In the genomic region with DNA sequence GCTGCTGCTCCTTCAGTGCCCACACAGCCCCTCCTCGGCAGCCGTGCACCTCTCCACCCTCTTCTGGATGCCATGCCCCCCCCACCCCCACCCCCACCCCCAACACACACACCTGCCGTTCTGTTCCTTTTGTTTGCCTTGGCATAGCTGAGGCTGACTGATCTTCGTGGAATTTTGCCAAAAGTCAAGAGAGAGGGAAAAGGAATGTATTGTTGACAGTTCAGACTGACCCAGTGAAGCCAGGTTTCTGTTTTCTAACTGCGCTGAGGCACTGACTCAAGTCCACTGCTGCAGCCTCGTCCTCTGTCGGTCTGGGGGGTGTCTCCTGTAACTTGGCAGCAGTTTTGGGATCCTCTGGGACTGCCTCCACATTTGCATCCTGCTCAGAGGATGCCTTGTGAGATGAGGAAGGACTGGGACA, we compare ENCODE assay signal across 10 mouse cellular contexts. TPM values are rescaled to one million over a fixed set of nuclear protein-coding genes. Genes with fewer than 3 reads are reported as not detected.
DNase-seq lines count a peak whose midpoint lies in the region; ATAC-seq and TF ChIP-seq lines count a peak whose summit lies in the region.
"Had no signal": no experiment of that assay in that cellular context is flagged by ENCODE, and none has a peak within 500 bp of the region (broad histone marks: within the 10 kb centered on the region; RNA-seq: fewer than 3 reads in every experiment).

No protein-coding gene starts in this region.

- DNase-seq in forebrain, embryonic 10.5 days (ENCODE audit: extremely low spot score, low spot score), result no peak
- no peak for DNase-seq in layer of hippocampus, adult 2 months (ENCODE audit: low spot score in 2 of 2)
- DNase-seq in layer of hippocampus, adult 8-10 months (ENCODE audit: low spot score in 2 of 2), result no peak
- DNase-seq in cerebellum, postnatal 10 days, result peak; percentile 40 to 56
- no peak for DNase-seq in adrenal gland, postnatal 36 days
- no peak for DNase-seq in left cerebral cortex, adult 11 months (ENCODE audit: low spot score)
- DNase-seq: layer of hippocampus, postnatal 36 days had no signal

- no peak for ATAC-seq in forebrain, embryonic 13.5 days
- no peak for ATAC-seq in midbrain, embryonic 15.5 days (replicated peaks)

- peaks cover 42% of the 10 kb centered on the region for H3K27me3 ChIP-seq in forebrain, embryonic 13.5 days
- H3K27me3 ChIP-seq in forebrain, embryonic 10.5 days (ENCODE audit: poor library complexity, severe bottlenecking), result peaks cover 51% of the 10 kb centered on the region
- H3K27me3 ChIP-seq in midbrain, embryonic 15.5 days (replicated peaks), result peaks cover 16% of the 10 kb centered on the region

- peaks cover 29% of the 10 kb centered on the region for H3K4me1 ChIP-seq in forebrain, embryonic 13.5 days
- H3K4me1 ChIP-seq in forebrain, embryonic 10.5 days, result peaks cover 25% of the 10 kb centered on the region
- peaks cover 27% of the 10 kb centered on the region for H3K4me1 ChIP-seq in midbrain, embryonic 15.5 days

- 0 out of 2 replicates have a peak overlapping the region, but pooled peaks have one; percentile 7 for H3K27ac ChIP-seq in forebrain, embryonic 13.5 days
- H3K27ac ChIP-seq in forebrain, embryonic 10.5 days, result no peak overlapping the region
- H3K27ac ChIP-seq in layer of hippocampus, adult 2 months, result peak overlapping the region; percentile 76
- peak overlapping the region; percentile 50 for H3K27ac ChIP-seq in midbrain, embryonic 15.5 days
- H3K27ac ChIP-seq: macrophage had no signal

- H3K4me3 ChIP-seq in forebrain, embryonic 13.5 days, result no peak overlapping the region
- H3K4me3 ChIP-seq in forebrain, embryonic 10.5 days, result no peak overlapping the region
- H3K4me3 ChIP-seq in layer of hippocampus, adult 2 months, result no peak overlapping the region
- no peak overlapping the region for H3K4me3 ChIP-seq in midbrain, embryonic 15.5 days

- H3K9ac ChIP-seq in forebrain, embryonic 13.5 days, result no peak overlapping the region
- H3K9ac ChIP-seq in midbrain, embryonic 15.5 days, result no peak overlapping the region

- no peaks in the 10 kb centered on the region for H3K9me3 ChIP-seq in forebrain, embryonic 13.5 days (replicated peaks)
- no peaks in the 10 kb centered on the region for H3K9me3 ChIP-seq in forebrain, embryonic 10.5 days
- no peaks in the 10 kb centered on the region for H3K9me3 ChIP-seq in midbrain, embryonic 15.5 days

- H3K4me2 ChIP-seq in forebrain, embryonic 13.5 days, result no peak overlapping the region
- H3K4me2 ChIP-seq in midbrain, embryonic 15.5 days, result no peak overlapping the region

- H3K36me3 ChIP-seq in forebrain, embryonic 13.5 days (ENCODE audit: poor library complexity, severe bottlenecking), result peaks cover 44% of the 10 kb centered on the region
- H3K36me3 ChIP-seq in forebrain, embryonic 10.5 days (replicated peaks), result peaks cover 51% of the 10 kb centered on the region
- H3K36me3 ChIP-seq in midbrain, embryonic 15.5 days (replicated peaks), result peaks cover 7% of the 10 kb centered on the region

- 49% methylated on average over 7 of the region's 7 CpGs for WGBS in forebrain, embryonic 13.5 days
- WGBS in forebrain, embryonic 10.5 days, result 68% methylated on average over 7 of the region's 7 CpGs
- 27% methylated on average over 7 of the region's 7 CpGs for WGBS in midbrain, embryonic 15.5 days

- no peak for TF ChIP-seq CTCF in layer of hippocampus, adult 2 months (conservative IDR thresholded peaks at IDR 0.05)

RNA-seq across cellular contexts. Expression of a gene that starts 19.3 kb away (rescaled TPM):
- polyA plus RNA-seq in forebrain, embryonic 13.5 days (2015; fragmentation: Nextera tagmentation; extraction: Ambion mirVana), result 1.5 and 1.7 TPM in 2 replicates
- polyA plus RNA-seq in forebrain, embryonic 10.5 days (2016; fragmentation: Nextera tagmentation; extraction: Ambion mirVana), result 0.10 and 0.23 TPM in 2 replicates
- total RNA-seq in layer of hippocampus, adult 2 months (2021), result 100 to 1,000 TPM; 820 to 844 TPM
- total RNA-seq in layer of hippocampus, adult 8-10 months (2022), result 100 to 1,000 TPM; 657 to 727 (median 692) TPM
- 6.3 and 6.6 TPM in 2 replicates for polyA plus RNA-seq in midbrain, embryonic 15.5 days (2015; fragmentation: Nextera tagmentation; extraction: Ambion mirVana)
- total RNA-seq in adrenal gland, postnatal 36 days (2021), result 1 to 10 TPM; 2.2 to 3.4 TPM

RNA-seq across cellular contexts. Expression of a gene that starts 24.3 kb away (rescaled TPM):
- 133 and 141 TPM in 2 replicates for polyA plus RNA-seq in forebrain, embryonic 13.5 days (2015; fragmentation: Nextera tagmentation; extraction: Ambion mirVana)
- 188 and 190 TPM in 2 replicates for polyA plus RNA-seq in forebrain, embryonic 10.5 days (2016; fragmentation: Nextera tagmentation; extraction: Ambion mirVana)
- 10 to 100 TPM; 57.2 to 62.1 TPM for total RNA-seq in layer of hippocampus, adult 2 months (2021)
- 10 to 100 TPM; 62.9 to 68.4 (median 66.1) TPM for total RNA-seq in layer of hippocampus, adult 8-10 months (2022)
- polyA plus RNA-seq in midbrain, embryonic 15.5 days (2015; fragmentation: Nextera tagmentation; extraction: Ambion mirVana), result 113 and 120 TPM in 2 replicates
- total RNA-seq in adrenal gland, postnatal 36 days (2021), result 100 to 1,000 TPM; 106 to 118 TPM

RNA-seq across cellular contexts. Expression of a gene that starts 26.5 kb away (rescaled TPM):
- polyA plus RNA-seq in forebrain, embryonic 13.5 days (2015; fragmentation: Nextera tagmentation; extraction: Ambion mirVana), result 94.8 and 101 TPM in 2 replicates
- 54.2 and 57.6 TPM in 2 replicates for polyA plus RNA-seq in forebrain, embryonic 10.5 days (2016; fragmentation: Nextera tagmentation; extraction: Ambion mirVana)
- 100 to 1,000 TPM; 100 to 102 TPM for total RNA-seq in layer of hippocampus, adult 2 months (2021)
- 100 to 1,000 TPM in 2 of 4 experiments, 10 to 100 TPM in 2; 98.1 to 120 (median 109) TPM for total RNA-seq in layer of hippocampus, adult 8-10 months (2022)
- polyA plus RNA-seq in midbrain, embryonic 15.5 days (2015; fragmentation: Nextera tagmentation; extraction: Ambion mirVana), result 130 and 135 TPM in 2 replicates
- total RNA-seq in adrenal gland, postnatal 36 days (2021), result 100 to 1,000 TPM; 120 to 138 TPM

RNA-seq across cellular contexts. Expression of a gene that starts 31.1 kb away (rescaled TPM):
- polyA plus RNA-seq in forebrain, embryonic 13.5 days (2015; fragmentation: Nextera tagmentation; extraction: Ambion mirVana), result 2,414 and 2,431 TPM in 2 replicates
- polyA plus RNA-seq in forebrain, embryonic 10.5 days (2016; fragmentation: Nextera tagmentation; extraction: Ambion mirVana), result 3,005 and 3,066 TPM in 2 replicates
- 10 to 100 TPM; 84.6 to 94.8 TPM for total RNA-seq in layer of hippocampus, adult 2 months (2021)
- total RNA-seq in layer of hippocampus, adult 8-10 months (2022), result 10 to 100 TPM; 84.1 to 95.2 (median 91.1) TPM
- polyA plus RNA-seq in midbrain, embryonic 15.5 days (2015; fragmentation: Nextera tagmentation; extraction: Ambion mirVana), result 793 and 910 TPM in 2 replicates
- 100 to 1,000 TPM; 213 to 225 TPM for total RNA-seq in adrenal gland, postnatal 36 days (2021)

RNA-seq across cellular contexts. Expression of a gene that starts 34.4 kb away (rescaled TPM):
- 4.0 and 4.5 TPM in 2 replicates for polyA plus RNA-seq in forebrain, embryonic 13.5 days (2015; fragmentation: Nextera tagmentation; extraction: Ambion mirVana)
- polyA plus RNA-seq in forebrain, embryonic 10.5 days (2016; fragmentation: Nextera tagmentation; extraction: Ambion mirVana), result 1.1 and 1.2 TPM in 2 replicates
- total RNA-seq in layer of hippocampus, adult 2 months (2021), result 10 to 100 TPM; 19.8 TPM
- total RNA-seq in layer of hippocampus, adult 8-10 months (2022), result 10 to 100 TPM; 14.8 to 21.9 (median 20.4) TPM
- polyA plus RNA-seq in midbrain, embryonic 15.5 days (2015; fragmentation: Nextera tagmentation; extraction: Ambion mirVana), result 8.4 and 8.9 TPM in 2 replicates
- total RNA-seq in adrenal gland, postnatal 36 days (2021), result 1 to 10 TPM; 9.3 to 9.7 TPM

Comparison
In these comparisons a context has a peak if more than half of its experiments do, and no peak if none do; other contexts are left out.
1. DNase-seq: peak in cerebellum, postnatal 10 days (2 of 2); none in forebrain, embryonic 10.5 days (single experiment), layer of hippocampus, adult 2 months (0 of 2), layer of hippocampus, adult 8-10 months (0 of 2), adrenal gland, postnatal 36 days (0 of 2) and left cerebral cortex, adult 11 months (single experiment).
2. RNA of a gene that starts 19.3 kb away (total RNA-seq): 820 to 844 TPM in layer of hippocampus, adult 2 months and 657 to 727 TPM in layer of hippocampus, adult 8-10 months; 2.2 to 3.4 TPM in adrenal gland, postnatal 36 days; every median in the first group is over 100 times any median in the second.